Mouse (Mus musculus): ENCODE measurements around the gene Ccdc148. TPM values are rescaled to one million over a fixed set of nuclear protein-coding genes. Genes with fewer than 3 reads are reported as not detected.

The Ccdc148 gene
- total RNA-seq, 2 experiments from 2014 or later, result 0.05 TPM

DNA sequence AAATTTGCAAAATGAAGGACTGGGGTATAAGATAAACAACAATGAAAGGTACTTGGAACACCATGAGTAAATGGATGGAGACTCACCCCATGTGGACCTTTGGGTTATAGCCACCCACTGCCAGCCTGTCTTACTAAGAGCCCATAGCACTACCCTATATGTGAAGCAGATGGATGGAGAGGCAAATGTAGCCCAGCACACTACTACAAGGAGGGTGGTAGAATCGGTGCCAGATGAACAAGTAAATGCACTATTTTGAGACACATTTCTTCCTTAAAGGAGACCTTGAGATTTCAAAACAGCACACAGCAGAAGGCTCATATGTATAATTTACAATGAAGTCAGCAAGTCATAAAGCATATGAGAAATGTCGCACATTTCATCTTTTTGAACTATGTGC, 234.9 kb downstream of the Ccdc148 start:
- DNase-seq (ENCODE audit: low spot score), result no peak

DNA sequence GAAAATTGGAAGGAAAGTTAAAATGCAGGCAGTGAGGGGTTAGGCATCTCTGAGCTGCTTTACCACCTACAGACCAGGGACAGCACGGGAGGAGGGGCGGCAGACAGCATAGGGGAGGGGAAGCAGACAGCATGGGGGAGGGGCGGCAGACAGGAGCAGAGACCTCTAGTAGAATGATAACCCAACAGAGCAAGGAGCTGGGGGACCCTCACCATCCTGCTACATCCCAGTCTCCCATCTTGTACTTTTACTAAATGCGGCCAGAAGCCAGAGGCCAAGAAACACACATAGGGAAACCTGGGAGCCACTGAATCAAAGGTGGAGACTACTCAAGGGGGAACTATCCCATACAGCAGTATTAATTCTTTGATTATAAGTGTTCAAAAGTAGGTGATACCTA, 242.1 kb downstream of the Ccdc148 start:
- DNase-seq (ENCODE audit: low spot score), result no peak

DNA sequence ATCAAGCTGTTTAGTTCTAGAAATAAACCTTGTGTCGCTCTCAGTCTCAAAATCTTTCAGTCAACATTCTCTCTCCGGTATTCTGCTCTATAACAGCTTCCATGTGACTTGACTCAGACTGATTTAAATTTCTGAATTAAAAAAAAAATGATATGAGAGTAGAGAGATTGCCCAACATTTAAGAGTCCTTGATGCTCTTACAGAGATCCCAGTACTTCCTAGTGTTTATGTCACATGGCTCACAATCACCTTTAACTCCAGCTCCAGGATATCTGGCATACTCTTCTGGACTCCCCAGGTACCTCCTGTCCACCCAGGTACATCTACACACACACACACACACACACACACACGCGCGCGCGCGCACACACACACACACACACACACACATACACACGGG, 248.1 kb downstream of the Ccdc148 start:
- no peak for DNase-seq (ENCODE audit: low spot score)

DNA sequence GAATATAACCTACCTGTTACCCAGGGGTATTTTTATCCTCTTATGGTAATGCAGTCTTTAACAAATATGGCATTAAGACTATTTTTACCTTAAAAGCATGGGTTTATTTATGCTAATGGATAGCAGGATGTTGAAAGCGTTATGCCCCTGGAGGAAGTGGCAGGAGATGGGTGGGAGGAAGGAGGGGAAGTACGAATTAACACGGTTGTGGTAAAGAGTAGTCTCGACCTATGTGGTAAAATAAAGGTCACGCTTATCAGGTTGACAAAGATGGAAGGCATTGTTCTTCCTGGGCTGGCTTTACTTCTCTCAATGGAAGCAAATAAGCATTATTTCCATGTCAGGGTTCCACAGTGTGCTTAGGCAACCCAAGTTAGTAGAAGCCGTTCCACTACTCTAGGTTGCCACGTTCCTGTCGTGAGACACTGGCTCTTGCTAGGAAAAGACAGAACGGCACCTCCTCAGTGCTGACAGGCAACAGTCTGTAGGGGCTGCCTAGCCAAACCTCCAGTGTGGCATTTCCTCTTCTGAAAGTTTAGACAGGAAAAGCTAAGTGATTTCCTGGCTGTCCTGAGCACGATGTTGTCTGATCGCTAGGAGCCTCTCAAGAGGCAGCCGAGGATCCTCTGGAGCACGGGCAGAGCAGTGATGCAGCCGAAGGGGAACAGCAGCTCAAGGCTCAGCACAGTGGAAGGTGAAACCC, 253.5 kb downstream of the Ccdc148 start:
- DNase-seq (ENCODE audit: low spot score), result no peak

DNA sequence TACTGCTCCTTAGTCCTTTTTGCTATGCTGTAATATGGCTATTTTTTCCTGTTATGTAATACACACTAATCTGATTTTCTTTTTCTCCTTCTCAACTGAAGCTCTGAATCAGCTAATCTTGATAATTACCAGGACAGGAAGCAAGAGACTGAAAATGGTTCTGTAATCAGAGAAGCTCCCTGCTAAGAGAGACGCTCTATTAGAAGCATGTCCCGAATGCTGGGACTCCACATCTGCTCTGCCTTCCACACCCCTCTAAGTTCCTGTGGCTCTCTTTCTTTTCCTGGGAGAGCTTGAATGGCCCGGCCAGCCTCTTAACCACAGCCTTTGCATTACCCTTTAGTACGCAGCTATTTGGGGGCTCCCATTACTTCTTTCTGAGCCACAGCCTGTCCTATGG, 255.4 kb downstream of the Ccdc148 start:
- no peak for DNase-seq (ENCODE audit: low spot score)

DNA sequence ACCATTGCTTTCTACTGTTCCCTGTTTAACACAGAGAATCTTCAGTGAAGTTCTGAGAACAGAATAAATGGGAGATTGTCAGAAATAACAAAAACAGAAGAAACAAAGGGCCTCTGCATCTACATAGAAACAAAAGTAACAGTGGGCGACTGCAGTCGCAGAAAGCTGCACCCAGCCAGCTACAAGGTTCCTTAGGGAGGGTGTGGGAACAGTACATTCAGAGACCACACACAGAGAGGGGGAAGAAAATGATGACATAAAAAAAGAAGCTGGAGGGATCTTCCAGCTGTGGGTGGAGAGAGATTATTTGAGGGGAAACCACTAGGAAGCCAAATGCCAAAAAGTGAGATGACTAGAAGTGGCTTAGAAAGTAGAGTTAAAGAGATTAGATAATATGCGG, 280.6 kb downstream of the Ccdc148 start:
- DNase-seq (ENCODE audit: low spot score), result no peak

DNA sequence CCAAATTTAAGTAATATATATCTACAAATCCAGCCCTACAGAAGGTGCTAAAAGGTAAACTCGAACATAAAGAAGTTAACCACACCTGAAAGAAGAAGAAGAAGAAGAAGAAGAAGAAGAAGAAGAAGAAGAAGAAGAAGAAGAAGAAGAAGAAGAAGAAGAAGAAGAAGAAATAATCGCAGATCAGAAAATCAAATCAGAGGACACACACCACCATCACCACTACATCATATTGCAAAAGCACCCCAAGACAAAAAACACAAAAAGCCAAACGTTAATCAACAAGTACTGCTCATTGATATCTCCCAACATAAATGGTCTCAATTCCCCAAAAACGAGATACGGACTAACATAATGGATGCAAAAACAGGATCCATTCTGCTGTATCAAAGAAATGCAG, 301.3 kb downstream of the Ccdc148 start, which contains the start of gene Gm11099:
Gene Gm11099 (plus strand): TSS at position 301 of the 400 bp plus-strand sequence.
- no peak for DNase-seq (ENCODE audit: low spot score)

DNA sequence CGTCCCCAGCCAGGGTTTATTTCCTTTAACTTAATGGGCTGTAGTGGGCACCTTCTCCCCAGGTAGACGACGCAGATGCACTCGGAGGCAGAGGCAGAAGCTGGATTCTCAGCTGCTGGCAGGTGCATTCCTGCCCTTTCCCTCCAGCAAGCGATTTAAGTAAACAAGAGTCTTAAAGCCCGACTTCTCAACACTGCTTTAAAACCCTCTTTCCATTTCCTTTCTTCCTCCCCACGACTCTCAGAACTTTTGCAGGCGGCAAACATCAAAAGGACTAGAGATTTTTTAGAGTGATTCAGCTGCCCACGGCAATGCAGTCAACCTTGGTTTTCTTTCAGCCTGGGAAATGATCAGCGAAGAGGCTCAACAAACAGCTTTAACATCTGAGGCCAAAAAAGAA, 316.0 kb downstream of the Ccdc148 start:
- no peak for DNase-seq (ENCODE audit: low spot score)

DNA sequence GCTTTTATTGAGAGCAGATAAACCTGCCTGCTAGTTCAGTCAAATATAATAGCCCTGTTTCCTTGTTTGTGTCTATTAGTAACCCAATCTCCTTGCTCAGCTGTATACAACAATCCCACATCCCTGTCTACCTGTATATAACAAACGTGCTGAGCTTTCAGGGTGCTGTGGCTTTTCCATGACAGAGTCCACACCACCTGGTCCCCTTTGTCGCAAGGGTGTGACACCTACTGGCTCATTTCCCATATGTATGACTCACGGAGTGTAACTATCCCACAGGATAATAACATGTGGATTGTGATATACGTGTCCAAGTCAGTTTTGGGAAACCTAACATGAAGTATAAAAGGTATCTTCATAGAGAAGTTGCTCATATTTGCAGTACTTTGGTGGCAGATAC, 318.0 kb downstream of the Ccdc148 start:
- DNase-seq (ENCODE audit: low spot score), result no peak

DNA sequence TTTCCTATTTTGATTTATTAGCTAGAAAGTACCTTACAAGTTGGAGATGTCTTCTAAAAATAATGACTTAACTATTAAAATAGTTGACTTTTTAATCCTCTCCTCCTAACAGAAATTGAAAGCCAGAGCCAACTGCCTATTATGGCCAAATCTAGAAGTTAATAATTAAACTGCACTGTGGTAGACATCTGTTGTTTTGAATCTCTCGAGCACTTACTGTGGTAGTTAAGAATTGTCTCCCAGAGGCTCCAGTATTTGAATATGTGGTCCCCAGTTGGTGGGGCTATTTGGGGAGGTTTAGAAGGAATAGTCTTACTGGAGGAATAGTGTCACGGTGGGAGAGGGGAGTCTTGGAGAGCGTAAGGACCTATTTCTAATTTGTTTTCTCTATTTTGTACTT, 319.5 kb downstream of the Ccdc148 start:
- no peak for DNase-seq (ENCODE audit: low spot score)

DNA sequence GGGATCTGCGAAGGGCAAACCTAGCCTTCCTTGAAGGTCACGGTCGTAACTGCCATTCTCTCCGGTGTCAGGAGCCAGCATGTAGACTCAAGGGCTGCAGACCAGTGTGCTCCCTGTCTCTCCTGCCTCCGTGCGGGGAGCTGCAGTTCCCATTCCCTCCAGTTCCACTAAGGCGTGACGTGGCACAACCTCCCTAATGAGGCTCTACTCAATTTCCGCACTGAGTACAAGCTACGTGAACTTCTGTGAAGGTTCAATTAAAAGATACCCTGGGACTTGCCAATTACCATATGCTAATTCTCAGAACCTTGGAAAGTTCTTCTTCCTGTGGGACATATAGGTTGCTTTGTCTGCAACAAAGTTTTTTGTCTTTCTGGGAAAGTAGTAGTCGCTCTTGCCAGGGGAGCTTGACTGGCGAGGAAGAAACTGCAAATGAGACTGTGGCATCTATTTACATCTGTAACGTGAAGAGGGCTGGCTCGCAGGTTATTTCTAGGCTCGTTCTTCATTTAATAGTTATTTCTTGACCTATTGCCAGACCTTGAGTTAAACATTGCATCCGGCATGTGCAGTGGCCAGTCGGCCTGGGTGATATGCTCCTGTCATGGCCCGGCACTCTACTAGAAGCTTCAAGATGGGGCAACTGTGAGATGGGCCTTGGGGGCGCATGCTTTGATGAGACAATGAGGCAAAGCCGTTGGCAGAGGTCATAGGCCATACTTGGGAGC, 328.1 kb downstream of the Ccdc148 start:
- no peak for DNase-seq (ENCODE audit: low spot score)

DNA sequence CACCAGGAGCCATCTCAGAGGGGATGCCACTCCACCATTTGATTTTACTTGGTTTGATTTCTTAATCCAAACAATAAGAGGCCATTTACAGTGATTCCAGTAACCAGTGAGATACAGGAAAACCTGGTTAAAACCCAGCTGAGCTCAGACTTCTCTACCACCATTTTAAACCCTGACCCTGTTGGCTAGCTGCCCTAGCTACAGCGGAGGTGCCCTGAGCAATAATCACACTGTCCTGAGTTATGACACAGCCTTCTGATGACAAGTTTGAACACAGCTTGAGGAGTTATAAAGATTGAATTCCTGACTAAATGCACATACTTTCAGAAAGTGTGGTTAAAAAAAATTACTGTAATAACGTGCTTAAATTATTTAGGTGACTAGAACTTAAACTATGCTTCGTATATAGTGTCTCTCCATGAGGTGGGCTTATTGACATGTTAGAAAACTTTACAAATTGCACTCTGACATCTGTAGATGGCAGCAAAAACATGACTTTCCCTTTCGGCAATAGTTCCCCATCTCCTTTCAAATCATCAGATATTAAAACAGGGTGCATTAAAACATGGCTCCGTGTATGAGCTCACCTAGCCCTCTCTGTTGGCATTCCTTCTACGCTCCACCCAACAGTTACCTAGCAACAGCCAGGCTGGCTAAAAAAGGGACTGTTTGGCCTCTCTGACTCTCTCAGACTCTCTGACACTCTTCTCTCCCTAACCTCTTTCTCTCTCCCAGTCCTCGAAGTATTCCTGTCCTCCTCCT, 330.3 kb downstream of the Ccdc148 start:
- DNase-seq (ENCODE audit: low spot score), result no peak

DNA sequence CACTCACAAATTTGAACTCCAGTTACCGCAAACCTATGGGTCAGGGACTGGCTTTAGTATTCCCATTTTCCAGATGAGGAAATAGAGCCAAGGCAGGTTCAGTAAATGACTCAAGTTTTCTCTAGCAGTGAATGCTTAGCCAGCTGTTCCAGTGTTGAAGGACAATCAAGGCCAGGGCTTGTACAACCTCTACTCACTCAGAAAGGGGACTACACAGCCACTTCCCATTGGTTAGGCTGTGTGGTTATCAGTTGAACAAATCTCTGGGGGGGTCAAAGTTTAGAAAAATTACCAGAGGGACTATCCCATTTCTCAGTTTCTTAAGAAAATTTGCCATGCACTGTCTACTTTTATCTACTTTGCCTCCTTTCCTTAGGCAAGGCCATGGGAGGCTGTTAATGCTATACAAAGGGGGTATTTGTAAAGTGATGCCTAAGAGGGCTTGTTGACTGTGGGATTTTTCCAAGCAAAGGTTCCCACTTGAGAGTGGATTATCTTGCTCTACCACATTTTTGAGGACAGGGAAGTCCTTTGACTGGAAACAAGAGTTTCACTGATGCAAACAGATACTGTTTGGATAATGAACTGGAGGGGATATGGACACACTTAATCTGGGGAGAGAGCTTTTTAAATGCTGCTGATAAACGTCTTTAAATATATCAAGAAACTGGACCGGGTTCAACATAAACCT, 331.4 kb downstream of the Ccdc148 start:
- DNase-seq (ENCODE audit: low spot score), result no peak

DNA sequence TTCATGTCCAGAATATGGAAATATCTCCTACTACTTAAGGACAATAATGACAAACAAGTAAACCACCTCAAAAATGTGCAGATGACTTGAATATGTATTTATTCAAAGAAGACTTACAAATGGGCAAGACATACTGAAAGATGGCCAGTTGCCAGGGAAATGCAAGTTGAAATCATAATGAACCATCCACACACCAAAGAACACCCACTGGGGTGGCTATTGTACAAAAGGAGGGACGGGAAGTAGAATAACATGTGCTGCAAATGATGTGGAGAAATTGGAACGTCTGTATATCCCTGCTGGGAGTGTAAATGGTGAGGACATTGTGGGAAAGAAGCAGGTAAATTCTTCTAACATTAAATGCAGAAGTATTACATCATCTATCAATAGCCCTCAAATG, 347.5 kb downstream of the Ccdc148 start:
- no peak for DNase-seq (ENCODE audit: low spot score)

DNA sequence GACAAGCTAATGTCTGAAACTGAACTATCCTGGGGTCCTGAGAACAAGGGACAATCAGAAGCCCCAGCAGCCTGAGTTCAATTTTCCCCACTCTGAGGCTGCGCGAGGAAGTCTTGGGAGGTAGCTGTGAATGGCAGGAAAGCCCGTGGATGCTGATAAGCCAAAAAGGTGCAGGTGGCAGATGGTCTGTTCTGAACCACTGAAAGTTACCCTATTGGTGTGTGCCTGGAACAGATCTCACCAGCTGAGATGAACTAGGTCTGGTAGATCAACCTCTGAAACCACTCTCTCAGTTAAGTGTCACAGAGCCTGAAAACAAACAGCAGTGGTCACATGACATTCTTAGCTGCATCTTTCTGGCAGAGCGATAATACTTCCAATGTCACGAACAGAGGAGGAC, 360.9 kb downstream of the Ccdc148 start:
- DNase-seq (ENCODE audit: low spot score), result no peak

DNA sequence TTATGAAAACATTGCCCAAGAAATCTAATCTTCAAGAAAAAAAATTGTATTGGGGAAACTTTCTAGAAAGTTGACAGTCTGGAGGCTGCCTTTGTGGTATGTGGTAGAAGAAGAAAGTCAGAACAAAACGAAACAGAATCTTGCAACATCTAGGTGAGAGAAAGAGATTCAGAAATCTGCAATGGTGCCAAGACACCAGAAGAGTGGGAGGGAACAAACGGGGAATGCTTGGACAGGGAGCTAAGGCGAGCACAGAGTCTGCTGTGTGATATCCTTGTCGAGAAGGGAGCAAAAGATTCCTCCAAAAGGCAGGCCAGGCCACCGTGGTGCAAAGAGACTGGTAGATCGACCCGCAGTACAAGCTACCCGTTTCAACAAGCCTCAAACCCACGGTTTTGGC, 361.4 kb downstream of the Ccdc148 start:
- DNase-seq (ENCODE audit: low spot score), result no peak

DNA sequence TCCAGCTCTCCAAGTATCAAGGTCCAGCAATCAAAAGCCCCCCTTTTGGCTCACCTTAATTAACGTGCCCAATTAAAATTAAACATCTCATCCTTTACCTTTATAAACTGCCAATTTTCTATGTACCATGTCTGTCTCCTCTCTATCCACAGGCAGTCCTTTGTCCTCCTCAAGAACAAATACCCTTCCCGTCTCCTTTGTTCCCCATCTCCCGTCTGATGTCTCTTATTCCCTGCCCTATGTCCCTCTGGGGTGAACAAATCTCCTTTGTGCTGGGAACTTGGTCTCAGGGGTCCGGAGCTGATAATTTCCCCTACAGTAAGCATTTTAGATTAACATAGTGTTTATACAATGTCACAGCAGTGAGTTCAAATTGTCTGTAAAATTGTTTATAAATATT, 363.0 kb downstream of the Ccdc148 start:
- DNase-seq (ENCODE audit: low spot score), result no peak

DNA sequence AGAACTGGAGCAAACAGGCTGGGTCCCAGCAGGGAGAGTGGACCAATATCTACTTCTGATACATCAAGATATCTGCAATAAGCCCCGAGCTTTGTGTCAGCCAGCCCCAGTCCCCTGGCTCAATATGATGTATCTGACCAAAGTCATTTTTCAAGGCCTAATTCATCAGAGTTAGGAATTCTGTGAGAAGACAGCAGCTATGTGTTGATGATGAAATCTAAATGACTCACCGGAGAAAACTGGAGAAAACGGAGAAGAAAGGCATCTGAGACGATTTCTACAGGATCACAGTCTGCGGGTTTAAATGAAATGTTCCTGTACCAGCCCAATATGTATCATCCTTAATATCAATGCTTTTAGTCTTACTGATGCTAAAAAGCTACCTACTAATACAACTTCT, 365.1 kb downstream of the Ccdc148 start:
- DNase-seq (ENCODE audit: low spot score), result no peak

DNA sequence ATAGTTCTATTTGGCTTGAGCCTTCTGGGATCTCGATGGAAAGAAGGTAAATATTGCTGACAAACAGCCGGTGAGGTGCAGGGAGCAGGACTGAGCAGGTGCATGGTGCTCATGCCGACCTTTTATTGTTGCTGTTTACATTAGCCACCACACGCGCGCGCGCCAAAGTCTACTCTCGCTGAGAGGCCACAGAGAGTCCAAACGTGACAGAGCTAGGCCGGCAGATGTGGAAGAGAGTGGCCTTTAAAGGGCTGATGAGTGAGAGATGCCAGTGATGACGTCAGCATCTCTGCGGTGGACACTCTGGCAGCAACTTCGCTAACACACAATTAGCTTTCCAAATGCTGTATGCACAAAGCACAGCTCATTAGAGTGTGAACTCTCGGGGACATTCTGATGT, 366.0 kb downstream of the Ccdc148 start:
- DNase-seq (ENCODE audit: low spot score), result no peak

DNA sequence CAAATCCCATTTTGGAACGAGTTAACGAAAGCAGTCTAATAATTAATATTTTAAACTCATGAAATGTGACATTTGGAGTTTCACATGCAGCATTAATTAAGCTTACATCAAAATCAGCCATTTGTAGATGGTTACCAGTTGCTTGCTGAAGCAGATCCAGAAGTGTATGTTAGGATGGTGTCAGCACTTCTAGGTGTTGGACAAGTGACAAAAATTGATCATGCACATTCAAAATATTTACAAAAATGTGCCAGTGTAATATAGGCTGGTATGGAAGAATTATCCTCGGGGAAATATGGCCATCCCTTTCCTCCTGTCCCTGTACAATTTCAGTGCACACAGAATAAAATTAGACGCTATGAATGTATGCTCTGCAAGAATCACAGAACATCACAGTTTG, 370.1 kb downstream of the Ccdc148 start:
- DNase-seq (ENCODE audit: low spot score), result no peak

DNA sequence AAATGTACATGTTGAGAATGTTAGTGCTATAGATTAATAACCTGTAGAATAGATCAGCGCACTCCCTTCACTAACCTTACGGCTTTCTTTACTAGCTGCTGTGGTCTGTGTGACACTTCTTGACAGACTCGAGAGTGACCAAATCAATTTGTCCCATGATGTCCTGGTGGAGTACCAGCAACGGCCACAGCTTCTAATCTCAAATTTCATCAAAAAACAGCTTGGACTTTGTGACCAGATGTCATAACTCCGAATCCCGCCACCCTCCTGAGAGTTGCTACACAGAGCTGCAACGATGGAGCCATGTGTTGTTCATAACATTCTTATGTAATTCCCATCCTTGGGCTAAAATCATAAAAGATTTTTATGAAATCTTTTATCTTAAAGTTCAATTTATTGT, 370.5 kb downstream of the Ccdc148 start:
- DNase-seq (ENCODE audit: low spot score), result no peak

DNA sequence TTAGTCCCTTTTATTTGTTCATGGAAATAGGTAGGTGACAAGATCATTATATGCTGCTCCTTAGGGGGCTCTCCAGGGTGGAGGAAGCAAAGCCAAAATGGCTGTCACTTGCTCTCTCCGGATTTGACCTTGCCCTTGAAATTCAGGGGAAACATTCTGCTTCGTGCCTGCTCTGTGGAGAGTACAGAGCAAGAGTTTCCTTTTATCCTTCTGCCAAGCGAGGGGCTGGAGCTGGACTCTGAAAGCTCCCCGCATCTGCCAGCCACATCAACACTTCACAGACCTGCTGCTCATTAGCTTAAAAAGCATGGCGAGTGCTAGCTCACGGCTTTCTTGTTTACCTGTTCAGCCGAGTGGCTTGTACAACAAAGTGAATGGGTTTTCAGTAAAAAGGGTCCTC, 373.1 kb downstream of the Ccdc148 start:
- no peak for DNase-seq (ENCODE audit: low spot score)

Measured in gastrocnemius, adult 18-20 months (tissue).